Mouse (Mus musculus): ENCODE data around the gene Dpp6. TPM values are rescaled to one million over a fixed set of nuclear protein-coding genes. Genes with fewer than 3 reads are reported as not detected.
"Not testable (repeated sequence)": the region's sequence is repeated elsewhere in the genome, so short reads cannot be mapped to it uniquely, and the experiment has no call there.

Gene Dpp6
- polyA plus RNA-seq, 1 experiment from 2014 or later: 0.17 TPM

- not testable (repeated sequence) for ATAC-seq (ENCODE audit: low read depth); H3K9ac ChIP-seq (ENCODE audit: low read depth, low read length); H3K27me3 ChIP-seq (ENCODE audit: control insufficient read depth, insufficient read depth, low read depth, low read length); H3K27ac ChIP-seq (ENCODE audit: low read length); H3K4me1 ChIP-seq (ENCODE audit: control insufficient read depth, low read depth, low read length); H3K9me3 ChIP-seq (replicated peaks; ENCODE audit: control insufficient read depth, low read length); H3K36me3 ChIP-seq (ENCODE audit: control insufficient read depth, insufficient read depth); H3K4me2 ChIP-seq (ENCODE audit: low read depth, low read length); H3K4me3 ChIP-seq (ENCODE audit: low read depth, low read length)
- WGBS (ENCODE audit: insufficient replicate concordance): 6% methylated on average over 1 of the region's 1 CpGs
Measured at GRCm38 (mm10) chr5:27501338-27501737, 684.3 kb downstream of the Dpp6 start, which contains the start of gene Speer4b. Gene Speer4b, minus strand, starts transcription at chr5:27501438.

- H3K4me2 ChIP-seq (ENCODE audit: low read depth, low read length): no peak overlapping the region
- H3K9ac ChIP-seq (ENCODE audit: low read depth, low read length): no peak overlapping the region
- H3K27me3 ChIP-seq (ENCODE audit: control insufficient read depth, insufficient read depth, low read depth, low read length): no peaks in the 10 kb centered on the region
- H3K27ac ChIP-seq (ENCODE audit: low read length): no peak overlapping the region
- ATAC-seq (ENCODE audit: low read depth): no peak
- H3K9me3 ChIP-seq (replicated peaks; ENCODE audit: control insufficient read depth, low read length): no peaks in the 10 kb centered on the region
- no peaks in the 10 kb centered on the region for H3K4me1 ChIP-seq (ENCODE audit: control insufficient read depth, low read depth, low read length)
- no peaks in the 10 kb centered on the region for H3K36me3 ChIP-seq (ENCODE audit: control insufficient read depth, insufficient read depth)
- H3K4me3 ChIP-seq (ENCODE audit: low read depth, low read length): no peak overlapping the region
Measured at GRCm38 (mm10) chr5:27518716-27519115, 701.7 kb downstream of the Dpp6 start.

DNA sequence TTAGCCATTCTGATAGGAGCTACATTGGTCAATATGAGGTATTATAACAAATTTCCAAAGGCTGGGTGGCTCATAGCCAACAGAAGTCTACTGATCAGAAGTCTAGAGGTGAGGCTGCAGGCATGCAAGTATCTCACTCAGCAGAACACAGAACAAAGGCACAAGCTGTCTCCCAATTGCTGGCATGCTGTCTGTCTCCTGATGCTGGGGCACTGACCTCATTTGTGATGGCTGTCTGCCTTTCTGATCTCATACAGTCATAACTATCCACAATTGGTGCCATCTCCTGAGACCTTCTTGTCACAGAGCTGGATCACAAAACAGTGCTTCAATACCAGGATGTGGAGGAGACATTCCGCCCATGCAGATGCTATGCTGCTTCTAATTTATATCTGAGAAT lies 709.9 kb downstream of the Dpp6 start:
- Histone ChIP-seq H3K9ac (ENCODE audit: low read depth, low read length) (no peak overlapping the region), H3K27ac (ENCODE audit: low read length) (no peak overlapping the region), H3K36me3 (ENCODE audit: control insufficient read depth, insufficient read depth) (no peaks in the 10 kb centered on the region), H3K4me1 (ENCODE audit: control insufficient read depth, low read depth, low read length) (no peaks in the 10 kb centered on the region), H3K4me2 (ENCODE audit: low read depth, low read length) (no peak overlapping the region), H3K27me3 (ENCODE audit: control insufficient read depth, insufficient read depth, low read depth, low read length) (no peaks in the 10 kb centered on the region), H3K4me3 (ENCODE audit: low read depth, low read length) (no peak overlapping the region), H3K9me3 (replicated peaks; ENCODE audit: control insufficient read depth, low read length) (no peaks in the 10 kb centered on the region; the same call in 1 of the 2 replicates)
- 49% methylated on average over 1 of the region's 1 CpGs for WGBS (ENCODE audit: insufficient replicate concordance)
- no peak for ATAC-seq (ENCODE audit: low read depth)

- no peak for ATAC-seq (ENCODE audit: low read depth)
- no peaks in the 10 kb centered on the region for H3K36me3 ChIP-seq (ENCODE audit: control insufficient read depth, insufficient read depth)
- H3K9ac ChIP-seq (ENCODE audit: low read depth, low read length): no peak overlapping the region
- no peaks in the 10 kb centered on the region for H3K9me3 ChIP-seq (replicated peaks; ENCODE audit: control insufficient read depth, low read length)
- H3K27ac ChIP-seq (ENCODE audit: low read length): no peak overlapping the region
- no peak overlapping the region for H3K4me3 ChIP-seq (ENCODE audit: low read depth, low read length)
- WGBS (ENCODE audit: insufficient replicate concordance): 12% methylated on average over 2 of the region's 2 CpGs
- no peak overlapping the region for H3K4me2 ChIP-seq (ENCODE audit: low read depth, low read length)
- no peaks in the 10 kb centered on the region for H3K27me3 ChIP-seq (ENCODE audit: control insufficient read depth, insufficient read depth, low read depth, low read length)
- H3K4me1 ChIP-seq (ENCODE audit: control insufficient read depth, low read depth, low read length): no peaks in the 10 kb centered on the region
Measured at GRCm38 (mm10) chr5:27544816-27545270, 727.8 kb downstream of the Dpp6 start.

- Histone ChIP-seq H3K9me3 (replicated peaks; ENCODE audit: control insufficient read depth, low read length) (no peaks in the 10 kb centered on the region), H3K36me3 (ENCODE audit: control insufficient read depth, insufficient read depth) (no peaks in the 10 kb centered on the region), H3K27me3 (ENCODE audit: control insufficient read depth, insufficient read depth, low read depth, low read length) (no peaks in the 10 kb centered on the region), H3K4me3 (ENCODE audit: low read depth, low read length) (no peak overlapping the region), H3K4me1 (ENCODE audit: control insufficient read depth, low read depth, low read length) (no peaks in the 10 kb centered on the region), H3K9ac (ENCODE audit: low read depth, low read length) (no peak overlapping the region), H3K4me2 (ENCODE audit: low read depth, low read length) (no peak overlapping the region), H3K27ac (ENCODE audit: low read length) (no peak overlapping the region)
- no peak for ATAC-seq (ENCODE audit: low read depth)
- WGBS (ENCODE audit: insufficient replicate concordance): 68% methylated on average over 4 of the region's 4 CpGs
Measured at GRCm38 (mm10) chr5:27549291-27549690, 732.3 kb downstream of the Dpp6 start.

DNA sequence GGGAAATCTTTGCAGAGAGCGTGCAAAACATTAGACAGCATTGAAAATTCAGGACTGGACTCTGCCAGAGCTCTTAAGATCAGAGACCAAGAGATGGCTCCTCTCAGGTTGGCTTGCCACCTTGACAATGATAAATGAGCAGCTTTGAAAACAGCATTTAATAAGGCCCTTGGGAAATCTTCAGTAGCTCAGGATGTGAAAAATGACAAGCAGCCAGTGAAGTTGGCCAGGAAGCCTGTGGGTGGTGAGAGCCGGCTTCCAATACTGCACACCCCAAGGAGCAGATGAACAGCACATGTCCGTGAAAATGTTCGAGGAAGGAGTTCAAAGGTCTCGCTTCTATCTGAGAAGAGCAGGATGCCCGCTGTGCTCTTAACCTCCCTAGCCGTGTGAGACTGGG lies 748.7 kb downstream of the Dpp6 start:
- Histone ChIP-seq H3K4me2 (ENCODE audit: low read depth, low read length) (no peak overlapping the region), H3K4me1 (ENCODE audit: control insufficient read depth, low read depth, low read length) (no peaks in the 10 kb centered on the region), H3K9me3 (replicated peaks; ENCODE audit: control insufficient read depth, low read length) (no peaks in the 10 kb centered on the region), H3K36me3 (ENCODE audit: control insufficient read depth, insufficient read depth) (no peaks in the 10 kb centered on the region), H3K27me3 (ENCODE audit: control insufficient read depth, insufficient read depth, low read depth, low read length) (no peaks in the 10 kb centered on the region), H3K27ac (ENCODE audit: low read length) (no peak overlapping the region), H3K4me3 (ENCODE audit: low read depth, low read length) (no peak overlapping the region), H3K9ac (ENCODE audit: low read depth, low read length) (no peak overlapping the region)
- WGBS (ENCODE audit: insufficient replicate concordance): 55% methylated on average over 7 of the region's 7 CpGs
- no peak for ATAC-seq (ENCODE audit: low read depth)

- no peak overlapping the region for H3K4me2 ChIP-seq (ENCODE audit: low read depth, low read length)
- H3K27ac ChIP-seq (ENCODE audit: low read length): no peak overlapping the region
- no peak overlapping the region for H3K9ac ChIP-seq (ENCODE audit: low read depth, low read length)
- H3K27me3 ChIP-seq (ENCODE audit: control insufficient read depth, insufficient read depth, low read depth, low read length): no peaks in the 10 kb centered on the region
- H3K9me3 ChIP-seq (replicated peaks; ENCODE audit: control insufficient read depth, low read length): no peaks in the 10 kb centered on the region
- no peak overlapping the region for H3K4me3 ChIP-seq (ENCODE audit: low read depth, low read length)
- no peak for ATAC-seq (ENCODE audit: low read depth)
- H3K4me1 ChIP-seq (ENCODE audit: control insufficient read depth, low read depth, low read length): no peaks in the 10 kb centered on the region
- H3K36me3 ChIP-seq (ENCODE audit: control insufficient read depth, insufficient read depth): no peaks in the 10 kb centered on the region
- 45% methylated on average over 8 of the region's 8 CpGs for WGBS (ENCODE audit: insufficient replicate concordance)
Measured at GRCm38 (mm10) chr5:27587970-27588758, 771.2 kb downstream of the Dpp6 start.

GRCm38 (mm10) chr5:27604132-27604531 lies 787.1 kb downstream of the Dpp6 start:
- Histone ChIP-seq H3K4me1 (ENCODE audit: control insufficient read depth, low read depth, low read length) (no peaks in the 10 kb centered on the region), H3K4me2 (ENCODE audit: low read depth, low read length) (no peak overlapping the region), H3K9me3 (replicated peaks; ENCODE audit: control insufficient read depth, low read length) (no peaks in the 10 kb centered on the region), H3K36me3 (ENCODE audit: control insufficient read depth, insufficient read depth) (no peaks in the 10 kb centered on the region), H3K27me3 (ENCODE audit: control insufficient read depth, insufficient read depth, low read depth, low read length) (no peaks in the 10 kb centered on the region), H3K4me3 (ENCODE audit: low read depth, low read length) (no peak overlapping the region), H3K27ac (ENCODE audit: low read length) (no peak overlapping the region), H3K9ac (ENCODE audit: low read depth, low read length) (no peak overlapping the region)
- no peak for ATAC-seq (ENCODE audit: low read depth)
- 54% methylated on average over 1 of the region's 1 CpGs for WGBS (ENCODE audit: insufficient replicate concordance)

DNA sequence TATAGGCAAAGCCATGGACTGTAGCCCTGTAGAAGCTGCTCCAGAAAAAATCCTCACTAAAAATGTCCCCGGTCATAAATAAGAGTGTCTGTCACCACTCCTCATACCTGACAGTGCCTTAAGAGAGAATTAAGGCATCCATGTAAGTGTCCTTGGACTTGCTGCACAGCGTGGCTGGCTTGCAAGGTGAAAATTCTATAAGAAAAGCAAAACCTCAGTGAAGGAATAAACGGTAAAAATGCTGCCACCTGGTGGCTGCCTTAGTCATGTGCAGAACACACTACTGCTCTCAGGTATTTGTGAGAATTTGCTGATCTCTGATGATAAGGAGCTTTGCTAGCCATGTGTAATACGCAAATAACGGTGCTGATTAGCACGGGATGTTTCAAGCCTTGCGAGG lies 798.8 kb downstream of the Dpp6 start:
- H3K27ac ChIP-seq (ENCODE audit: low read length): no peak overlapping the region
- H3K9me3 ChIP-seq (replicated peaks; ENCODE audit: control insufficient read depth, low read length): no peaks in the 10 kb centered on the region
- no peaks in the 10 kb centered on the region for H3K36me3 ChIP-seq (ENCODE audit: control insufficient read depth, insufficient read depth)
- WGBS (ENCODE audit: insufficient replicate concordance): 30% methylated on average over 7 of the region's 7 CpGs
- H3K4me2 ChIP-seq (ENCODE audit: low read depth, low read length): no peak overlapping the region
- H3K27me3 ChIP-seq (ENCODE audit: control insufficient read depth, insufficient read depth, low read depth, low read length): no peaks in the 10 kb centered on the region
- no peaks in the 10 kb centered on the region for H3K4me1 ChIP-seq (ENCODE audit: control insufficient read depth, low read depth, low read length)
- H3K4me3 ChIP-seq (ENCODE audit: low read depth, low read length): no peak overlapping the region
- ATAC-seq (ENCODE audit: low read depth): no peak
- H3K9ac ChIP-seq (ENCODE audit: low read depth, low read length): no peak overlapping the region

Data from liver, embryonic 16.5 days (tissue).